Mouse (Mus musculus) intestine, postnatal 0 days (tissue): Measurements from ENCODE around the gene Dnm2. TPM values are rescaled to one million over a fixed set of nuclear protein-coding genes. Genes with fewer than 3 reads are reported as not detected.
A peak's percentile ranks its signal among the peaks of the same experiment; 100 is the strongest.

Source experiments
- ATAC-seq: fragments of 200-750 bp; cut with Nextera tagmentation; 2 replicates; pipeline ENCODE4 v1.8.0; 2017; ENCODE audit warnings: mild to moderate bottlenecking, moderate TSS enrichment, moderate library complexity
- H3K27ac ChIP-seq: fragments of 300-500 bp; sonication (generic); 2 replicates; pipeline ENCODE4 v1.5.1; 2014; ENCODE audit warnings: mild to moderate bottlenecking, low read depth, low read length, moderate library complexity
- H3K27me3 ChIP-seq: fragments of 300-500 bp; sonication (generic); replicated peaks from 2 replicates; pipeline ENCODE4 v1.6.1; 2014; ENCODE audit warnings: low read length, mixed read lengths; ENCODE audit not compliant: control insufficient read depth, insufficient read depth
- H3K36me3 ChIP-seq: fragments of 300-500 bp; sonication (generic); 2 replicates; pipeline ENCODE4 v1.6.1; 2014; ENCODE audit warnings: mild to moderate bottlenecking, moderate library complexity; ENCODE audit not compliant: control insufficient read depth, insufficient read depth
- H3K4me1 ChIP-seq: fragments of 300-500 bp; sonication (generic); replicated peaks from 2 replicates; pipeline ENCODE4 v1.6.1; 2014; ENCODE audit warnings: antibody characterized with exemption, low read length, mixed read lengths; ENCODE audit not compliant: control insufficient read depth, insufficient read depth
- H3K4me2 ChIP-seq: fragments of 300-500 bp; sonication (generic); replicated peaks from 2 replicates; pipeline ENCODE4 v1.6.1; 2014; ENCODE audit warnings: low read depth, mild to moderate bottlenecking, moderate library complexity
- H3K4me3 ChIP-seq: fragments of 300-500 bp; sonication (generic); 2 replicates; pipeline ENCODE4 v1.5.1; 2014; ENCODE audit warnings: low read depth, low read length
- H3K9ac ChIP-seq: fragments of 300-500 bp; sonication (generic); 2 replicates; pipeline ENCODE4 v1.6.1; 2014; ENCODE audit warnings: mild to moderate bottlenecking, low read depth, low read length
- H3K9me3 ChIP-seq: fragments of 300-500 bp; sonication (generic); 2 replicates; pipeline ENCODE4 v1.6.1; 2016; ENCODE audit warnings: mixed run types; ENCODE audit not compliant: control insufficient read depth
- CTCF ChIP-seq: sonication (generic); IDR thresholded peaks from 2 replicates; pipeline ENCODE4 v1.5.1; 2016; ENCODE audit warnings: low read depth, mild to moderate bottlenecking, control low read depth, antibody characterized with exemption, moderate library complexity
- WGBS: fragments of 180-500 bp; shearing (Covaris S2); extraction: QIAGEN DNeasy Blood & Tissue Kit; methylation state at CpG from one replicate; pipeline ENCODE4 v1.1.7; 2014; 5-methylcytosine and 5-hydroxymethylcytosine counted together
- microRNA-seq: library from miRNA; unstranded; fragments of <30 nt; microRNA quantifications from one replicate; pipeline ENCODE4, GENCODE M21; 2016
- polyA plus RNA-seq: library from polyadenylated mRNA; unstranded; fragments of >200 nt; fragmentation: Nextera tagmentation; extraction: Ambion mirVana; gene quantifications from 2 replicates; pipeline ENCODE4 v1.2.1, GENCODE M21; 2015

Gene Dnm2
- polyA plus RNA-seq, 1 experiment from 2014 or later, result 69.6 TPM

DNA sequence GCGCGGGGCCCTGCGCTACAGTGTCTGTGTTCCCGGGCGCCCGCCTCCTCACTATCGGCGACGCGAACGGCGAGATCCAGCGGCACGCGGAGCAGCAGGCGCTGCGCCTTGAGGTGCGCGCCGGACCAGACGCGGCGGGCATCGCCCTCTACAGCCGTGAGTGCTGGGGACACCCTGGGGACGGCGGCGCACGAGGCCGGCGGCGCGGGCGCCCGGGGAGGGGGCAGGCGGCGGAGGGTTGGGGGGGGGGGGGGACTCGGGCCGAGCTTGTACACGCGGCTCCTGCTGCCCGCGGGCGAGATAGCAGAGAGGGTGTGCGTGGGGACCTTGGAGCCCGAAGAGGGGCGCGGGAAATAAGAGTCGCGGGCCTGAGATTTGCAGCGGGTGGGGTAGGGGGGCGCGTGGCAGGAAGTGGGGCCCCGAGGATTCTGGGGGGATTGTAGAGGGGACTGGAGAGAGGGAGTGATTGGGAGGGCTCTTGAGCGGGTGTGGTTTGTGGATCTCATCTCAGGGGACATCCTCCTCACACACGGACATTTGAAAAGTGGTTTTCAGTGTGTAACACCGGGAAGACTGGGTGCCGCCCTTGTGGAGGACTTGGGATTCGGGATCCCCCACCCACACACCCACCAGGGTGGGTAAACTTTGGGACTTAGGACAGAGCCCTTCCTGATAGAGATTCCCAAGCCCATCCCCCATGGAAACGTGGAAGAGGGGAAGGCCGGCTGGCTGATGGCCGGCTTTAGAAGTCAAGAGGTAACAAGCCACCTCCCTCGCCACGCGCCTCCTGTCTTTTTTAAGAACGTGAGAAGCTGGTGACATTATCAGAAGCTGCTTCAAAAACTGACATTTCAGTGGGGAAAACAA is 122.6 kb downstream of the Dnm2 start:
- Histone ChIP-seq H3K27ac (peak overlapping the region; percentile 97), H3K9ac (peak overlapping the region; percentile 86), H3K36me3 (peaks cover 6% of the 10 kb centered on the region; the same call in 1 of the 2 replicates), H3K9me3 (no peaks in the 10 kb centered on the region), H3K4me3 (peak overlapping the region; percentile 72), H3K4me2 (peak overlapping the region; percentile 75), H3K4me1 (no peaks in the 10 kb centered on the region; the same call in 1 of the 2 replicates), H3K27me3 (no peaks in the 10 kb centered on the region)
- ATAC-seq, result peak; percentile 20
- peak; percentile 39 for TF ChIP-seq CTCF
- under 1% methylated on average over 61 of the region's 66 CpGs for WGBS

DNA sequence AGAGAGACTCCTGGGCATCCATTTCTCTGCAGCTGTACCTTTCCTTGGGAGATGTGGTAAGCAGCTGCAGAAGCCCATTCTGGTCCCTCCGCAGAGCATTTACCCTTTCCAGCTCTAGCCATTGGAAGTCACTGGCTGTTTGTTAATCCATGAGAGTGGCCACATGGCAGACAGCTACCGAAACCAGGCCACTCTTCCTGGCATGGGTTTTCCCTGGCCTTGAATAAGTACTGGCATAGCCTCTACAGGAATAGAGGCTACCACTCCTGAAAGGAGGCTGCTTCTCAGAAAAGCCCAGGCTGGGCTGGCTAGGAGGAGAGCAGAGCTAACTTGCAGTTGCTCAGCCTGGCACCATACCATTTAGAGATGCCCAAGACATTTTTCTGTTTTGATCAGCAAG is 126.3 kb downstream of the Dnm2 start:
- 93% methylated on average over 2 of the region's 2 CpGs for WGBS
- Histone ChIP-seq H3K9me3 (no peaks in the 10 kb centered on the region), H3K27me3 (no peaks in the 10 kb centered on the region), H3K4me1 (no peaks in the 10 kb centered on the region), H3K9ac (no peak overlapping the region), H3K27ac (no peak overlapping the region), H3K4me2 (no peak overlapping the region), H3K36me3 (peaks cover 15% of the 10 kb centered on the region; the same call in 1 of the 2 replicates), H3K4me3 (no peak overlapping the region)
- no peak for TF ChIP-seq CTCF
- no peak for ATAC-seq

DNA sequence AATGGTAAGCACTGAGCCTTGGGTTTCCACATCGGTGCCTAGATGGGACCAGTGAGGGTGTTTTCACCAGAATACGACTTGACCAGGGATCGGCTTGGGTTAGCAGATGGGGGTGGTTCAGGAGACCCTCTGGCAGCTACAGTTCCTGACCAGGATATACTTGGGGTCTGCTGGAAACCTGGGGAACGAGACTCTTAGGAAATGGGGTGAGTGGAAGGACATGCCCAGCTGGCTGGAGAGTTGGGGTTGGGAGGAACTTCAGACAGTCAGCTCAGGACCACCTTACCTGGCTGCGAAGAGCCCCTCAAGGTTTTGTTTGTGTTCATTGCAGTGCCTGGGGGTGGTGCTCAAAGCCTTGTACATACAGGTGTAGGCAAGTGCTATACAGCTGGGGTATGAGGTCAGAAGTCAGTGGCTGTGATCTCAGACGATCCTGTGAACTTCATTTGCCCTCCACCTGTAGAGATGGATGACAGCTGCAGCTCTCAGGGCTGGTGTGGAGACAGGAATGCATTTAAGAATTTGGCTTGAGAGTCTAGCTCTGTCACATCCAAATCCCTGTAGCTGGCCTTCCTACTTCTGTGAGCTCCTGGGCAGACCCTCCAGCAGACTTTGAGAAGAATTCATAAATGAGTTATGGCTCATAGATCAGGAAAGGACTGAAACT is 129.0 kb downstream of the Dnm2 start:
- no peak overlapping the region for H3K9ac ChIP-seq
- no peaks in the 10 kb centered on the region for H3K9me3 ChIP-seq
- no peak overlapping the region; the same call in 1 of the 2 replicates for H3K27ac ChIP-seq
- WGBS, result 81% methylated on average over 6 of the region's 6 CpGs
- no peak overlapping the region for H3K4me3 ChIP-seq
- TF ChIP-seq CTCF, result no peak
- ATAC-seq, result no peak
- H3K4me1 ChIP-seq, result 0 out of 2 replicates have a peak, but pooled peaks cover 3% of the 10 kb centered on the region
- no peaks in the 10 kb centered on the region for H3K27me3 ChIP-seq
- H3K36me3 ChIP-seq, result peaks cover 15% of the 10 kb centered on the region; the same call in 1 of the 2 replicates
- H3K4me2 ChIP-seq, result no peak overlapping the region

DNA sequence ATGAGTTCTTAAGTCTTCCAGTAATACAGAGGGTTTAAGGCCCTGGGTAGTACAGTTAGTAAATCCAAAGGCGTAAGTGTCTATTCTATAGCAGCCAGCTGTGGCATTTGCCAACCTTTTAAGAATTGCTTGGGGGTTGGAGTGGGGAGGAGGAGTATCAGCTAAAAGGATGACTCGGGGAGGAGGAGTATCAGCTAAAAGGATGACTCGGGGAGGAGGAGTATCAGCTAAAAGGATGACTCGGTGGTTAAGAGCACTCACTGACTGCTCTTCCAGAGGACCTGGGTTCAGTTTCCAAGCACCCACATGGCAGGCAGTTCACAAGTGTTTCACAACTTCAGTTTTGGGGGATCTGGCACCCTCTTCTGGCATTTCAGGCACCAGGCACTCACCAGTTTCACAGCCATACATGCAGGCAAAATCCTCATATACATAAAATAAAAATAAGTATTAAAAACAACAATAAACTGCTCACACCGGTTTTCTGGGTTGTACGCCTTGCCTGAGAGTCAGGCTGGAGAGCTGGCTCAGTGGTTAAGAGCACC is 130.6 kb downstream of the Dnm2 start:
- no peak overlapping the region for H3K4me3 ChIP-seq
- H3K9ac ChIP-seq, result no peak overlapping the region
- H3K9me3 ChIP-seq, result no peaks in the 10 kb centered on the region
- no peak overlapping the region for H3K27ac ChIP-seq
- no peak overlapping the region for H3K4me2 ChIP-seq
- H3K4me1 ChIP-seq, result 0 out of 2 replicates have a peak, but pooled peaks cover 3% of the 10 kb centered on the region
- no peaks in the 10 kb centered on the region for H3K27me3 ChIP-seq
- TF ChIP-seq CTCF, result no peak; the same call in 1 of the 2 replicates
- ATAC-seq, result no peak
- 91% methylated on average over 6 of the region's 6 CpGs for WGBS
- H3K36me3 ChIP-seq, result peaks cover 15% of the 10 kb centered on the region; the same call in 1 of the 2 replicates

DNA sequence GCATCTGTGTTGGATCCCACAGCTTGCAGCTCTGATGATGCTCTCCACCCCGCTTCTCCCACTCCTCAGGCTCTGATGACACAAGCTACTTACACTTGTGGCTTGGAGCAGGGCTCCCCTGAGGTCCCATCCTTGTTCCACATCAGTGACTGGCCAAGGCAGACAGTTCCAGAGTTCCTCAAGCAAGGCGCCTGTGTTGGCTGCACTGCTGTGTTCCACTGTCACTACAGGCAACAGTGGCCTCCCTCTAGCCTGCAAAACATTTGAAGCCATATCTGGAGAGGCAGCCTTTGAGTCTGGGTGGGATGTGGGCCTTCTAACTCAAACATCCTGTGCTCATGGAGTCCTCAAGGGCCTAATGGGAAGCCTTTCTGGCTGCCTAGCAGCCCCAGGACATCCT is 132.3 kb downstream of the Dnm2 start:
- H3K4me1 ChIP-seq, result 0 out of 2 replicates have a peak, but pooled peaks cover 3% of the 10 kb centered on the region
- H3K27ac ChIP-seq, result no peak overlapping the region
- H3K9me3 ChIP-seq, result no peaks in the 10 kb centered on the region
- H3K36me3 ChIP-seq, result peaks cover 14% of the 10 kb centered on the region; the same call in 1 of the 2 replicates
- no peak for TF ChIP-seq CTCF
- H3K27me3 ChIP-seq, result no peaks in the 10 kb centered on the region
- no peak for ATAC-seq
- H3K4me2 ChIP-seq, result no peak overlapping the region
- no peak overlapping the region for H3K4me3 ChIP-seq
- no peak overlapping the region for H3K9ac ChIP-seq
- whole genome bisulfite sequencing, result 91% methylated on average over 2 of the region's 2 CpGs

Small RNA genes within 50 kb of the gene (microRNA-seq; reads per million reads assigned to microRNA genes)
- gene Mir199a-1, result 2.4 reads per million

Other genes starting within 250 kb of the Dnm2 start
- 38.3 and 42.4 TPM in 2 replicates for gene Keap1, start 185.5 kb upstream of the Dnm2 start, polyA plus RNA-seq
- not detected in 2 replicates for gene S1pr5, start 176.5 kb upstream of the Dnm2 start, polyA plus RNA-seq
- gene Atg4d, start 159.6 kb upstream of the Dnm2 start, polyA plus RNA-seq, result 44.7 and 48.1 TPM in 2 replicates
- 7.0 and 7.2 TPM in 2 replicates for gene Kri1, start 136.9 kb upstream of the Dnm2 start, polyA plus RNA-seq
- gene Cdkn2d, start 133.5 kb upstream of the Dnm2 start, polyA plus RNA-seq, result 24.1 and 25.8 TPM in 2 replicates
- 192 and 208 TPM in 2 replicates for gene Ap1m2, start 112.6 kb upstream of the Dnm2 start, polyA plus RNA-seq
- gene Slc44a2, start 104.2 kb upstream of the Dnm2 start, polyA plus RNA-seq, result 13.3 and 13.8 TPM in 2 replicates
- 41.0 and 42.8 TPM in 2 replicates for gene Ilf3, start 57.0 kb upstream of the Dnm2 start, polyA plus RNA-seq
- gene Qtrt1, start 13.1 kb upstream of the Dnm2 start, polyA plus RNA-seq, result 16.9 and 17.9 TPM in 2 replicates
- gene Tmed1, start 85.3 kb downstream of the Dnm2 start, polyA plus RNA-seq, result 31.1 and 31.4 TPM in 2 replicates
- gene AB124611, start 101.3 kb downstream of the Dnm2 start, polyA plus RNA-seq, result 0.43 and 1.1 TPM in 2 replicates
- 10.0 and 11.9 TPM in 2 replicates for gene Carm1, start 122.0 kb downstream of the Dnm2 start, polyA plus RNA-seq
- 15.1 and 15.9 TPM in 2 replicates for gene Timm29, start 167.8 kb downstream of the Dnm2 start, polyA plus RNA-seq
- gene Yipf2, start 167.9 kb downstream of the Dnm2 start, polyA plus RNA-seq, result 19.2 and 20.1 TPM in 2 replicates
- 22.1 and 24.4 TPM in 2 replicates for gene Smarca4, start 191.3 kb downstream of the Dnm2 start, polyA plus RNA-seq